Mouse (Mus musculus) intestine, postnatal 0 days (tissue): ENCODE measurements at regions not wholly inside any gene's neighbourhood (a gene's known extent, or its start where the extent isn't known, plus 50 kb on each side); places are given as distances from the start of the nearest gene placed in this dataset.

ENCODE experiments used
- ATAC-seq: fragments of 200-750 bp; cut with Nextera tagmentation; 2 replicates; pipeline ENCODE4 v1.8.0; 2017; ENCODE audit warnings: mild to moderate bottlenecking, moderate TSS enrichment, moderate library complexity
- H3K27ac ChIP-seq: fragments of 300-500 bp; sonication (generic); 2 replicates; pipeline ENCODE4 v1.5.1; 2014; ENCODE audit warnings: mild to moderate bottlenecking, low read depth, low read length, moderate library complexity
- H3K27me3 ChIP-seq: fragments of 300-500 bp; sonication (generic); replicated peaks from 2 replicates; pipeline ENCODE4 v1.6.1; 2014; ENCODE audit warnings: low read length, mixed read lengths; ENCODE audit not compliant: control insufficient read depth, insufficient read depth
- H3K36me3 ChIP-seq: fragments of 300-500 bp; sonication (generic); 2 replicates; pipeline ENCODE4 v1.6.1; 2014; ENCODE audit warnings: mild to moderate bottlenecking, moderate library complexity; ENCODE audit not compliant: control insufficient read depth, insufficient read depth
- H3K4me1 ChIP-seq: fragments of 300-500 bp; sonication (generic); replicated peaks from 2 replicates; pipeline ENCODE4 v1.6.1; 2014; ENCODE audit warnings: antibody characterized with exemption, low read length, mixed read lengths; ENCODE audit not compliant: control insufficient read depth, insufficient read depth
- H3K4me2 ChIP-seq: fragments of 300-500 bp; sonication (generic); replicated peaks from 2 replicates; pipeline ENCODE4 v1.6.1; 2014; ENCODE audit warnings: low read depth, mild to moderate bottlenecking, moderate library complexity
- H3K4me3 ChIP-seq: fragments of 300-500 bp; sonication (generic); 2 replicates; pipeline ENCODE4 v1.5.1; 2014; ENCODE audit warnings: low read depth, low read length
- H3K9ac ChIP-seq: fragments of 300-500 bp; sonication (generic); 2 replicates; pipeline ENCODE4 v1.6.1; 2014; ENCODE audit warnings: mild to moderate bottlenecking, low read depth, low read length
- H3K9me3 ChIP-seq: fragments of 300-500 bp; sonication (generic); 2 replicates; pipeline ENCODE4 v1.6.1; 2016; ENCODE audit warnings: mixed run types; ENCODE audit not compliant: control insufficient read depth
- CTCF ChIP-seq: sonication (generic); IDR thresholded peaks from 2 replicates; pipeline ENCODE4 v1.5.1; 2016; ENCODE audit warnings: low read depth, mild to moderate bottlenecking, control low read depth, antibody characterized with exemption, moderate library complexity
- WGBS: fragments of 180-500 bp; shearing (Covaris S2); extraction: QIAGEN DNeasy Blood & Tissue Kit; methylation state at CpG from one replicate; pipeline ENCODE4 v1.1.7; 2014; 5-methylcytosine and 5-hydroxymethylcytosine counted together

- TF ChIP-seq CTCF = no peak
- no peak overlapping the region for H3K27ac ChIP-seq
- H3K9me3 ChIP-seq = no peaks in the 10 kb centered on the region
- no peaks in the 10 kb centered on the region for H3K36me3 ChIP-seq
- H3K9ac ChIP-seq = no peak overlapping the region
- ATAC-seq = no peak
- WGBS = 69% methylated on average over 3 of the region's 3 CpGs
- H3K4me3 ChIP-seq = no peak overlapping the region
- no peak overlapping the region for H3K4me2 ChIP-seq
- H3K4me1 ChIP-seq = no peaks in the 10 kb centered on the region
- H3K27me3 ChIP-seq = no peaks in the 10 kb centered on the region
Measured at GRCm38 (mm10) chr1:55863113-55863512, 457.4 kb downstream of the Plcl1 start.

GRCm38 (mm10) chr1:55865274-55865673 is 459.6 kb downstream of the Plcl1 start:
- Histone ChIP-seq H3K27me3 (no peaks in the 10 kb centered on the region), H3K27ac (no peak overlapping the region), H3K36me3 (no peaks in the 10 kb centered on the region), H3K4me1 (no peaks in the 10 kb centered on the region), H3K9me3 (no peaks in the 10 kb centered on the region), H3K4me3 (no peak overlapping the region), H3K9ac (no peak overlapping the region), H3K4me2 (no peak overlapping the region)
- ATAC-seq = no peak
- no peak for TF ChIP-seq CTCF
- 69% methylated on average over 4 of the region's 4 CpGs for WGBS

- Histone ChIP-seq H3K27me3 (no peaks in the 10 kb centered on the region), H3K4me2 (no peak overlapping the region), H3K27ac (no peak overlapping the region), H3K4me1 (no peaks in the 10 kb centered on the region), H3K36me3 (no peaks in the 10 kb centered on the region), H3K4me3 (no peak overlapping the region), H3K9ac (no peak overlapping the region), H3K9me3 (no peaks in the 10 kb centered on the region)
- no peak for ATAC-seq
- no peak for TF ChIP-seq CTCF
Measured at GRCm38 (mm10) chr1:55866677-55867076, 461.0 kb downstream of the Plcl1 start.

GRCm38 (mm10) chr1:55873583-55873982 is 467.9 kb downstream of the Plcl1 start:
- no peak for ATAC-seq

GRCm38 (mm10) chr1:55874143-55874867 is 468.6 kb downstream of the Plcl1 start:
- H3K27ac ChIP-seq = no peak overlapping the region
- 10% methylated on average over 7 of the region's 7 CpGs for WGBS
- H3K4me3 ChIP-seq = no peak overlapping the region
- H3K36me3 ChIP-seq = no peaks in the 10 kb centered on the region
- 0 out of 2 replicates have a peak, but pooled peaks have one; percentile 53 for ATAC-seq
- no peaks in the 10 kb centered on the region; the same call in 1 of the 2 replicates for H3K27me3 ChIP-seq
- no peaks in the 10 kb centered on the region for H3K9me3 ChIP-seq
- H3K4me1 ChIP-seq = no peaks in the 10 kb centered on the region
- peak; percentile 97 for TF ChIP-seq CTCF
- H3K9ac ChIP-seq = no peak overlapping the region
- no peak overlapping the region for H3K4me2 ChIP-seq

More at GRCm38 (mm10) chr1:55873583-55873982, 467.9 kb downstream of the Plcl1 start:
- no peaks in the 10 kb centered on the region for H3K36me3 ChIP-seq
- no peak overlapping the region for H3K27ac ChIP-seq
- H3K9me3 ChIP-seq = no peaks in the 10 kb centered on the region
- WGBS = 86% methylated on average over 4 of the region's 4 CpGs
- no peak overlapping the region for H3K4me2 ChIP-seq
- TF ChIP-seq CTCF = no peak
- no peaks in the 10 kb centered on the region for H3K4me1 ChIP-seq
- no peaks in the 10 kb centered on the region; the same call in 1 of the 2 replicates for H3K27me3 ChIP-seq
- no peak overlapping the region for H3K4me3 ChIP-seq
- no peak overlapping the region for H3K9ac ChIP-seq

GRCm38 (mm10) chr1:55874868-55875144 is 469.1 kb downstream of the Plcl1 start:
- Histone ChIP-seq H3K9ac (no peak overlapping the region), H3K9me3 (no peaks in the 10 kb centered on the region), H3K27me3 (no peaks in the 10 kb centered on the region; the same call in 1 of the 2 replicates), H3K4me1 (no peaks in the 10 kb centered on the region), H3K4me2 (no peak overlapping the region), H3K36me3 (no peaks in the 10 kb centered on the region), H3K27ac (no peak overlapping the region), H3K4me3 (no peak overlapping the region)
- TF ChIP-seq CTCF = peak; percentile 61
- 72% methylated on average over 4 of the region's 4 CpGs for WGBS
- ATAC-seq = no peak

GRCm38 (mm10) chr1:55884576-55884975 is 478.9 kb downstream of the Plcl1 start:
- Histone ChIP-seq H3K4me3 (no peak overlapping the region), H3K9ac (no peak overlapping the region), H3K9me3 (no peaks in the 10 kb centered on the region), H3K4me2 (no peak overlapping the region), H3K27ac (no peak overlapping the region), H3K36me3 (no peaks in the 10 kb centered on the region), H3K4me1 (no peaks in the 10 kb centered on the region), H3K27me3 (no peaks in the 10 kb centered on the region)
- no peak for ATAC-seq
- TF ChIP-seq CTCF = no peak
